Mouse (Mus musculus): Measurements from ENCODE around the gene Tpp1. TPM values are rescaled to one million over a fixed set of nuclear protein-coding genes. Genes with fewer than 3 reads are reported as not detected.

Gene Tpp1
- total RNA-seq, 1 experiment, result 53.1 TPM

DNA sequence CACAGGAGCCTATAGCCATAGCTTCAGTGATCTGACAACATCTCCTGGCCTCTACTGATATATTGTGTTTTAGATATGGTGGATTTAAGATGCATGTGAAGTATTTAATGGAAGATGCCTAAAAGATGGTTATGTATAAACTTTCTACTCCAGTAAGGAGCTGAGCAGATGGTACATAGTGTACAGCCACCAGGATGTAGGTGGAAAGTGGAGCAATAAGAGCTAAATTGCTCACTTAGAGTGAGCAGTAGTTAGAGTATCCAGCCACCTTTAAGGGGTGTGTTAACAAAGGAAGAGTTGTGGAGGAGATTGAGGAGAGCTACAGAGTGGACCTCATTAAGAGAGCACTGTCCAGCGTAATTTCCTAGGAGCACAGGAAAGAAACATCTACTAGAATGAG lies 39.1 kb upstream of the Tpp1 start:
- no peak overlapping the region for H3K4me3 ChIP-seq (ENCODE audit: insufficient read depth in 1 of 2, low read depth in 1 of 2, low read length in 2 of 2, poor library complexity in 1 of 2, severe bottlenecking in 1 of 2)
- H3K36me3 ChIP-seq (ENCODE audit: control insufficient read depth, insufficient read depth, low read length, poor library complexity, severe bottlenecking), result no peaks in the 10 kb centered on the region
- 0 out of 4 replicates have a peak, but pooled peaks cover 1 to 2% of the 10 kb centered on the region in 2 experiments for H3K4me1 ChIP-seq (ENCODE audit: control insufficient read depth in 2 of 2, insufficient read depth in 2 of 2, low read length in 2 of 2, poor library complexity in 1 of 2)
- no peaks in the 10 kb centered on the region for H3K9me3 ChIP-seq (ENCODE audit: control insufficient read depth, insufficient read depth, low read depth, low read length)
- H3K27ac ChIP-seq (ENCODE audit: insufficient read depth, low read depth, low read length, poor library complexity, severe bottlenecking), result no peak overlapping the region
- no peak for DNase-seq (ENCODE audit: low read depth, low spot score)
- TF ChIP-seq ZC3H11A (IDR thresholded peaks at IDR 0.05; ENCODE audit: borderline replicate concordance, low read depth, low read length), result no peak
- no peak for TF ChIP-seq CHD2 (IDR thresholded peaks at IDR 0.05; ENCODE audit: low read depth, low read length)
- no peak for TF ChIP-seq MAFK (IDR thresholded peaks at IDR 0.05; ENCODE audit: insufficient read depth, low read depth, low read length)
- no peak for TF ChIP-seq ZNF384 (IDR thresholded peaks at IDR 0.05; ENCODE audit: low read depth, low read length)
- TF ChIP-seq HCFC1 (IDR thresholded peaks at IDR 0.05; ENCODE audit: borderline replicate concordance, insufficient read depth, low read length), result no peak
- in situ Hi-C loops (cut with MboI; ENCODE audit: low sequenced_read_pairs in 2 of 2, unreplicated experiment in 2 of 2), result no loop called here
- H3K9ac ChIP-seq (ENCODE audit: insufficient read depth, low read depth, low read length, poor library complexity, severe bottlenecking), result no peak overlapping the region

DNA sequence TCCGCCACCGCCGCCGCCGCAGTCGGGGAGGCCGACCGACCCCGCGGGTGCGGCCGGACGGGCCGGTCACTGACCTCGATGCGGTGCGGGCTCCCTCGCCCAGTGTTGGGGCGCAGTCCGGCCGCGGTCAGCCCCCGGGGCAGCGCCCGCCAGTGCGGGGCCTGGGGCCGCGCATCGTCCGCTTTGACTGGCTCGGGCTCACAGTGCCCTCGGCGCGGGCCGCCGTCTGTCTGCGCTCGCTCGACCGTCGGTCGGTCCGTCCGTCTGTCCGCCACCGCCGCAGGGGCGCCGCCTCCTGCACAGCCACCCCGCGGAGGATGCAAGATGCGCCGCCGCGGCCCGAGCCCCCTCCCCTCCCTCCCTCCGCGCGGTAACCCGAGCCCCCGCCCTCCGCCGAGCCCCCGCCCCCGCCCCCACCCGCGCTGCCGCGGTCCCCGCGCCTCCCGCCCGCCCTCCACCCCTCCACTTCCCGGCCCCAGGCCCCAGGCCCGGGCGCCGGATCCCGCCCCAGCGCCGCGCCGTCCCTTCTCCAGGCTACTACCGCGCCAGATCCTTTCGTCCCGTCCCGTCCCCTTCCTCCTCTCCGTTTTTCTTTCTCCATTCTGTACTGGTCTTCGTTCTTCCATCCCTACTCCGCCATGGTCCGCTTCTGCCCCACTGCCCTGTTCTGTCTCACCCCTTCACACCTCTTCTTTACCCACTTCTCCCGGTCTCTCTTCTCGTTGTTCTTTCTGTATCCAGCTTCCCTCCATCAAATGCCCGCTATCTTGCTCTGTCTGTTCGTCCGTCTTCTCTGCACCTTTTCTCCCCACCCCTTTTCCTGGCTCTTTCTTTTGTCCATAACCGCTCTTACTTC lies 35.5 kb upstream of the Tpp1 start, which contains the start of gene Dchs1:
Gene Dchs1, minus strand, starts transcription at position 370 of the 856 bp plus-strand sequence.
- Histone ChIP-seq H3K4me1 (ENCODE audit: control insufficient read depth in 2 of 2, insufficient read depth in 2 of 2, low read length in 2 of 2, poor library complexity in 1 of 2) (0 out of 4 replicates have a peak, but pooled peaks cover 1 to 2% of the 10 kb centered on the region in 2 experiments), H3K4me3 (ENCODE audit: insufficient read depth in 1 of 2, low read depth in 1 of 2, low read length in 2 of 2, poor library complexity in 1 of 2, severe bottlenecking in 1 of 2) (peak within 1 kb of the TSS; percentile 59 to 63), H3K9ac (ENCODE audit: insufficient read depth, low read depth, low read length, poor library complexity, severe bottlenecking) (peak within 1 kb of the TSS; percentile 21; the same call in 1 of the 2 replicates), H3K27ac (ENCODE audit: insufficient read depth, low read depth, low read length, poor library complexity, severe bottlenecking) (no peak within 1 kb of the TSS), H3K9me3 (ENCODE audit: control insufficient read depth, insufficient read depth, low read depth, low read length) (no peaks in the 10 kb centered on the region), H3K36me3 (ENCODE audit: control insufficient read depth, insufficient read depth, low read length, poor library complexity, severe bottlenecking) (no peaks in the 10 kb centered on the region)
- TF ChIP-seq ZC3H11A (IDR thresholded peaks at IDR 0.05; ENCODE audit: borderline replicate concordance, low read depth, low read length), result no peak
- TF ChIP-seq HCFC1 (IDR thresholded peaks at IDR 0.05; ENCODE audit: borderline replicate concordance, insufficient read depth, low read length), result no peak
- no peak for TF ChIP-seq MAFK (IDR thresholded peaks at IDR 0.05; ENCODE audit: insufficient read depth, low read depth, low read length)
- TF ChIP-seq ZNF384 (IDR thresholded peaks at IDR 0.05; ENCODE audit: low read depth, low read length), result no peak
- no peak for TF ChIP-seq CHD2 (IDR thresholded peaks at IDR 0.05; ENCODE audit: low read depth, low read length)
- in situ Hi-C loops (cut with MboI; ENCODE audit: low sequenced_read_pairs in 2 of 2, unreplicated experiment in 2 of 2), result no loop called here
- DNase-seq (ENCODE audit: low read depth, low spot score), result no peak

GRCm38 (mm10) chr7:105786506-105787284 lies 34.7 kb upstream of the Tpp1 start:
- Histone ChIP-seq H3K9ac (ENCODE audit: insufficient read depth, low read depth, low read length, poor library complexity, severe bottlenecking) (no peak overlapping the region), H3K36me3 (ENCODE audit: control insufficient read depth, insufficient read depth, low read length, poor library complexity, severe bottlenecking) (no peaks in the 10 kb centered on the region), H3K27ac (ENCODE audit: insufficient read depth, low read depth, low read length, poor library complexity, severe bottlenecking) (no peak overlapping the region), H3K4me1 (ENCODE audit: control insufficient read depth in 2 of 2, insufficient read depth in 2 of 2, low read length in 2 of 2, poor library complexity in 1 of 2) (0 out of 4 replicates have a peak, but pooled peaks cover 1 to 2% of the 10 kb centered on the region in 2 experiments), H3K9me3 (ENCODE audit: control insufficient read depth, insufficient read depth, low read depth, low read length) (no peaks in the 10 kb centered on the region), H3K4me3 (ENCODE audit: insufficient read depth in 1 of 2, low read depth in 1 of 2, low read length in 2 of 2, poor library complexity in 1 of 2, severe bottlenecking in 1 of 2) (peak overlapping the region in 1 of 2 experiments; percentile 63; a peak in 2 of 4 replicates)
- DNase-seq (ENCODE audit: low read depth, low spot score), result no peak
- TF ChIP-seq ZNF384 (IDR thresholded peaks at IDR 0.05; ENCODE audit: low read depth, low read length) (no peak), ZC3H11A (IDR thresholded peaks at IDR 0.05; ENCODE audit: borderline replicate concordance, low read depth, low read length) (no peak), MAFK (IDR thresholded peaks at IDR 0.05; ENCODE audit: insufficient read depth, low read depth, low read length) (no peak), HCFC1 (IDR thresholded peaks at IDR 0.05; ENCODE audit: borderline replicate concordance, insufficient read depth, low read length) (no peak), CHD2 (IDR thresholded peaks at IDR 0.05; ENCODE audit: low read depth, low read length) (no peak)
- in situ Hi-C loops (cut with MboI; ENCODE audit: low sequenced_read_pairs in 2 of 2, unreplicated experiment in 2 of 2), result no loop called here

DNA sequence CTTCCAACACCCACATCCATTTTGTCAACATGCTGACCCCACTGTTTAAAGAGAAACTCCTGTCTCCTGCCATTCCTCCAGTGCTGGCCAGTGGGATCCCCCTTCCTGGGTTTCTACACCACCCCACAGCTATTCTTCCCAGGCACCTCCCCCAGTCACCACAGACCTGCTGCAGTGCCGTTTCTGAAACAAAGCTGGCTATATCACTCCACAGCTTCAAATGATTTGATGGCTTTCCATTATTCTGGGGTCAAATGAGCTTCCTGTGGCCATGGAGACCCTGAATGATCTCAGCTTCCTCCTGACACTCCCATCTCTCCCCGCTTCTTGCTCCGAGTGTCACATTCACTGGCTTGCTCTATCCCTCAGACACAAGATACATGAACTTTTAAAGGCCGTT lies 32.5 kb upstream of the Tpp1 start:
- Histone ChIP-seq H3K36me3 (ENCODE audit: control insufficient read depth, insufficient read depth, low read length, poor library complexity, severe bottlenecking) (no peaks in the 10 kb centered on the region), H3K9me3 (ENCODE audit: control insufficient read depth, insufficient read depth, low read depth, low read length) (no peaks in the 10 kb centered on the region), H3K9ac (ENCODE audit: insufficient read depth, low read depth, low read length, poor library complexity, severe bottlenecking) (no peak overlapping the region), H3K27ac (ENCODE audit: insufficient read depth, low read depth, low read length, poor library complexity, severe bottlenecking) (no peak overlapping the region), H3K4me1 (ENCODE audit: control insufficient read depth in 2 of 2, insufficient read depth in 2 of 2, low read length in 2 of 2, poor library complexity in 1 of 2) (0 out of 4 replicates have a peak, but pooled peaks cover 1 to 2% of the 10 kb centered on the region in 2 experiments), H3K4me3 (ENCODE audit: insufficient read depth in 1 of 2, low read depth in 1 of 2, low read length in 2 of 2, poor library complexity in 1 of 2, severe bottlenecking in 1 of 2) (no peak overlapping the region)
- TF ChIP-seq CHD2 (IDR thresholded peaks at IDR 0.05; ENCODE audit: low read depth, low read length), result no peak
- TF ChIP-seq HCFC1 (IDR thresholded peaks at IDR 0.05; ENCODE audit: borderline replicate concordance, insufficient read depth, low read length), result no peak
- no peak for TF ChIP-seq MAFK (IDR thresholded peaks at IDR 0.05; ENCODE audit: insufficient read depth, low read depth, low read length)
- no peak for TF ChIP-seq ZC3H11A (IDR thresholded peaks at IDR 0.05; ENCODE audit: borderline replicate concordance, low read depth, low read length)
- no peak for TF ChIP-seq ZNF384 (IDR thresholded peaks at IDR 0.05; ENCODE audit: low read depth, low read length)
- in situ Hi-C loops (cut with MboI; ENCODE audit: low sequenced_read_pairs in 2 of 2, unreplicated experiment in 2 of 2), result no loop called here
- no peak for DNase-seq (ENCODE audit: low read depth, low spot score)
